Mouse (Mus musculus): Measurements from ENCODE around the gene Prr27. TPM values are rescaled to one million over a fixed set of nuclear protein-coding genes. Genes with fewer than 3 reads are reported as not detected.

Prr27 gene
- polyA plus RNA-seq (2014; fragmentation: Illumina TruSeq; extraction: RNeasy Lipid Tissue Mini Kit (QIAGEN cat#74804); ENCODE audit: insufficient read depth, low read depth, low replicate concordance): not detected

GRCm38 (mm10) chr5:87825386-87825785 is at the start of gene Prr27:
Gene Prr27 (plus strand): TSS chr5:87825686.

DNA sequence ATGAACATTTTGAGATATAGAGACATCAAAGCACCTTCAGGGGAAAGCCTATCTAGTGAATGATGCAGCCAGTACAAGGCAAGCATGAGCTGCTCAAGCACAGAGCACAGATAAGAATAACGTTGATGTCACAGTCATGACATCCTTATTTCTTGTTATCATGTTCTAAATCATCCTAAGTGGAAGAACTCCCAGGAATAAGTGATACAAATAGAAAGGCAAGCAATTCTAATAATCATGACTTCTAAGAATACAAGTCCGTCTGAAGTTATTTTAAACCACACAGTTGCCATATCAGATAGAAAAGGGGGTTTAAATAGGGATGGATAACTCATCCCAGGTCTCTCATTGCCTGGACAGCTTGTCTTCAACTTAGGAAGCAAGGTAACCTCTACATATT is 17.7 kb upstream of the Prr27 start, which contains the start of gene Csn1s2b:
TSS of gene Csn1s2b (plus strand) at position 301 of the 400 bp plus-strand sequence.

GRCm38 (mm10) chr5:87884729-87885128 is 59.2 kb downstream of the Prr27 start, which contains the start of gene Odam:
Gene Odam (plus strand): TSS chr5:87885029.

Other genes with a start within 250 kb of the Prr27 start
- not detected for gene Sult1e1, start 234.1 kb upstream of the Prr27 start, polyA plus RNA-seq (2014; fragmentation: Illumina TruSeq; extraction: RNeasy Lipid Tissue Mini Kit (QIAGEN cat#74804); ENCODE audit: insufficient read depth, low read depth, low replicate concordance)
- not detected for gene Csn1s1, start 159.5 kb upstream of the Prr27 start, polyA plus RNA-seq (2014; fragmentation: Illumina TruSeq; extraction: RNeasy Lipid Tissue Mini Kit (QIAGEN cat#74804); ENCODE audit: insufficient read depth, low read depth, low replicate concordance)
- gene Csn2, start 126.1 kb upstream of the Prr27 start, polyA plus RNA-seq (2014; fragmentation: Illumina TruSeq; extraction: RNeasy Lipid Tissue Mini Kit (QIAGEN cat#74804); ENCODE audit: insufficient read depth, low read depth, low replicate concordance): not detected
- not detected for gene Csn1s2a, start 51.1 kb upstream of the Prr27 start, polyA plus RNA-seq (2014; fragmentation: Illumina TruSeq; extraction: RNeasy Lipid Tissue Mini Kit (QIAGEN cat#74804); ENCODE audit: insufficient read depth, low read depth, low replicate concordance)
- gene Csn1s2b, start 17.6 kb upstream of the Prr27 start, polyA plus RNA-seq (2014; fragmentation: Illumina TruSeq; extraction: RNeasy Lipid Tissue Mini Kit (QIAGEN cat#74804); ENCODE audit: insufficient read depth, low read depth, low replicate concordance): not detected
- not detected for gene Odam, start 59.3 kb downstream of the Prr27 start, polyA plus RNA-seq (2014; fragmentation: Illumina TruSeq; extraction: RNeasy Lipid Tissue Mini Kit (QIAGEN cat#74804); ENCODE audit: insufficient read depth, low read depth, low replicate concordance)
- not detected for gene Csn3, start 99.9 kb downstream of the Prr27 start, polyA plus RNA-seq (2014; fragmentation: Illumina TruSeq; extraction: RNeasy Lipid Tissue Mini Kit (QIAGEN cat#74804); ENCODE audit: insufficient read depth, low read depth, low replicate concordance)
- gene 2310003L06Rik, start 143.8 kb downstream of the Prr27 start, polyA plus RNA-seq (2014; fragmentation: Illumina TruSeq; extraction: RNeasy Lipid Tissue Mini Kit (QIAGEN cat#74804); ENCODE audit: insufficient read depth, low read depth, low replicate concordance): not detected
- not detected for gene Gm28434, start 143.8 kb downstream of the Prr27 start, polyA plus RNA-seq (2014; fragmentation: Illumina TruSeq; extraction: RNeasy Lipid Tissue Mini Kit (QIAGEN cat#74804); ENCODE audit: insufficient read depth, low read depth, low replicate concordance)
- not detected for gene Cabs1, start 153.8 kb downstream of the Prr27 start, polyA plus RNA-seq (2014; fragmentation: Illumina TruSeq; extraction: RNeasy Lipid Tissue Mini Kit (QIAGEN cat#74804); ENCODE audit: insufficient read depth, low read depth, low replicate concordance)
- gene Smr3a, start 176.9 kb downstream of the Prr27 start, polyA plus RNA-seq (2014; fragmentation: Illumina TruSeq; extraction: RNeasy Lipid Tissue Mini Kit (QIAGEN cat#74804); ENCODE audit: insufficient read depth, low read depth, low replicate concordance): not detected